ENCODE assay signal across 20 mouse cellular contexts in the genomic region with DNA sequence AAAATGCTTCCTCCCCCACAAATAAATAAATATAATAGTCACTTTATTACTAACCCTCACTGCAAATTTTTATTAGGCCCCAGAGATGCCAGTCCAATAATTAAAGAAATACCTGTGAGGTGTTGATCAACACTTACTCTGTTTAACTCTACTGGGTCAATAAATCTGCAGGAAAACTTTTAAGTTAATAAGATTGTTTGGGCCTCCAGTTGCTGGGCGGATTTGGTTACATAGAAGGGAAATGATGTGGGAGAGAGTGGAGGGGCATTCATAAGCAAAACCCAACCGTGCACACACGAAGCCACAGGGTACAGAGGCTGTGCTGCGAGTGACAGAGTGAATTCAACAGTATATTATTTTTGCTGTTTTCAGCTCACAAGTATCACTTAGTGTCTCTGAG.
"Had no signal": no experiment of that assay in that cellular context is flagged by ENCODE, and none has a peak within 500 bp of the region (broad histone marks: within the 10 kb centered on the region; RNA-seq: fewer than 3 reads in every experiment).

No protein-coding gene starts in this region.

- H3K36me3 ChIP-seq: liver, embryonic 12.5 days; liver, embryonic 15.5 days; lung, embryonic 15.5 days; midbrain, embryonic 10.5 days; midbrain, embryonic 13.5 days; stomach, embryonic 15.5 days had no signal

- ATAC-seq: liver, embryonic 12.5 days; midbrain, embryonic 13.5 days; midbrain, embryonic 16.5 days had no signal

- H3K9ac ChIP-seq: liver, embryonic 12.5 days; liver, embryonic 15.5 days; lung, embryonic 15.5 days; midbrain, embryonic 13.5 days; stomach, embryonic 15.5 days had no signal

- H3K4me1 ChIP-seq: liver, embryonic 12.5 days; lung, embryonic 15.5 days had no signal

- H3K27me3 ChIP-seq: liver, embryonic 12.5 days; liver, embryonic 15.5 days; megakaryocyte, embryonic 14.5 days; midbrain, embryonic 13.5 days; stomach, embryonic 15.5 days had no signal

- H3K4me3 ChIP-seq: left cerebral cortex, adult 2 months; liver, embryonic 12.5 days; liver, embryonic 15.5 days; lung, embryonic 15.5 days; megakaryocyte, embryonic 14.5 days; midbrain, embryonic 10.5 days; midbrain, embryonic 13.5 days; myocyte; stomach, embryonic 15.5 days had no signal

- H3K9me3 ChIP-seq: liver, embryonic 12.5 days; liver, embryonic 15.5 days; lung, embryonic 15.5 days; midbrain, embryonic 13.5 days; stomach, embryonic 15.5 days had no signal

- H3K27ac ChIP-seq: kidney, postnatal 0 days; left cerebral cortex, adult 2 months; liver, embryonic 12.5 days; liver, embryonic 15.5 days; lung, embryonic 15.5 days; midbrain, embryonic 10.5 days; midbrain, embryonic 13.5 days had no signal

- DNase-seq: kidney, adult 11 months; kidney, adult 9 months; kidney, postnatal 25 days; layer of hippocampus, postnatal 36 days; liver; right cerebral cortex, adult 18-20 months; right cerebral cortex, postnatal 14 days; spleen, adult 18-20 months; thymus, postnatal 25 days had no signal

- H3K4me2 ChIP-seq: liver, embryonic 12.5 days; midbrain, embryonic 13.5 days had no signal
